Mouse (Mus musculus) forebrain, embryonic 14.5 days (tissue): Measurements from ENCODE around the gene Cep57l1. TPM values are rescaled to one million over a fixed set of nuclear protein-coding genes. Genes with fewer than 3 reads are reported as not detected.

Source experiments
- microRNA-seq: library from miRNA; unstranded; fragments of <30 nt; microRNA quantifications from one replicate; pipeline ENCODE4, GENCODE M21; 2016
- polyA plus RNA-seq: library from polyadenylated mRNA; unstranded; fragments of >200 nt; fragmentation: Nextera tagmentation; extraction: Ambion mirVana; gene quantifications from 2 replicates; pipeline ENCODE4 v1.2.1, GENCODE M21; 2014

The Cep57l1 gene
- polyA plus RNA-seq, 1 experiment from 2014 or later: 14.8 TPM

Small RNAs within 50 kb of the gene (microRNA-seq; reads per million reads assigned to microRNA genes)
- not detected for gene Mir3473b

Other genes starting within 250 kb of the Cep57l1 start
- 0.51 and 0.66 TPM in 2 replicates for gene Ccdc162, start 93.2 kb downstream of the Cep57l1 start, polyA plus RNA-seq
- gene Sesn1, start 64 bp upstream of the Cep57l1 start, polyA plus RNA-seq: 55.3 and 61.5 TPM in 2 replicates
- gene Armc2, start 208.6 kb upstream of the Cep57l1 start, polyA plus RNA-seq: 9.2 and 12.3 TPM in 2 replicates